Mouse (Mus musculus): ENCODE results near the gene Erv3. TPM values are rescaled to one million over a fixed set of nuclear protein-coding genes. Genes with fewer than 3 reads are reported as not detected.

Erv3 gene
- not detected for polyA plus RNA-seq (2017; shearing (Covaris generic))

GRCm38 (mm10) chr2:131859721-131860120, at the start of gene Erv3:
Gene Erv3 (minus strand): TSS chr2:131859747.

Other genes starting within 250 kb of the Erv3 start
- 18.1 TPM for gene Prnp, start 50.2 kb upstream of the Erv3 start, polyA plus RNA-seq (2017; shearing (Covaris generic))
- not detected for gene Prn, start 50.2 kb upstream of the Erv3 start, polyA plus RNA-seq (2017; shearing (Covaris generic))
- 0.41 TPM for gene Prnd, start 91.1 kb upstream of the Erv3 start, polyA plus RNA-seq (2017; shearing (Covaris generic))
- 101 TPM for gene Rassf2, start 170.5 kb upstream of the Erv3 start, polyA plus RNA-seq (2017; shearing (Covaris generic))